ENCODE assay signal across 10 mouse cellular contexts in genomic region chr17:12415031-12415735, GRCm38 (mm10). TPM values are rescaled to one million over a fixed set of nuclear protein-coding genes. Genes with fewer than 3 reads are reported as not detected.
A peak's percentile ranks its signal among the peaks of the same experiment; 100 is the strongest.
DNase-seq lines count a peak whose midpoint lies in the region; ATAC-seq and TF ChIP-seq lines count a peak whose summit lies in the region.
"Had no signal": no experiment of that assay in that cellular context is flagged by ENCODE, and none has a peak within 500 bp of the region (broad histone marks: within the 10 kb centered on the region; RNA-seq: fewer than 3 reads in every experiment).

No protein-coding gene starts in this region.

- H3K4me2 ChIP-seq in kidney, embryonic 15.5 days = no peak overlapping the region
- H3K4me2 ChIP-seq in heart, postnatal 0 days (ENCODE audit: low read depth, low read length) = no peak overlapping the region
- H3K4me2 ChIP-seq in liver, embryonic 16.5 days (ENCODE audit: low read depth, low read length) = no peak overlapping the region
- no peak overlapping the region for H3K4me2 ChIP-seq in forebrain, embryonic 11.5 days (ENCODE audit: low read depth, low read length, severe bottlenecking)

- no peak for TF ChIP-seq EP300 in heart, postnatal 0 days (IDR thresholded peaks at IDR 0.05; ENCODE audit: low read depth)

- peak overlapping the region; percentile 68 for H3K27ac ChIP-seq in kidney, embryonic 15.5 days
- peak overlapping the region; percentile 77 for H3K27ac ChIP-seq in embryonic facial prominence, embryonic 10.5 days (replicated peaks)
- H3K27ac ChIP-seq in heart, postnatal 0 days (ENCODE audit: low read depth) = peak overlapping the region; percentile 30; the same call in 1 of the 2 replicates
- 0 out of 2 replicates have a peak overlapping the region, but pooled peaks have one; percentile 63 for H3K27ac ChIP-seq in liver, embryonic 16.5 days (ENCODE audit: low read length)
- H3K27ac ChIP-seq in forebrain, embryonic 11.5 days (ENCODE audit: low read depth, low read length) = no peak overlapping the region

- no peaks in the 10 kb centered on the region for H3K36me3 ChIP-seq in kidney, embryonic 15.5 days
- H3K36me3 ChIP-seq in embryonic facial prominence, embryonic 10.5 days (replicated peaks) = no peaks in the 10 kb centered on the region
- no peaks in the 10 kb centered on the region for H3K36me3 ChIP-seq in heart, postnatal 0 days (replicated peaks; ENCODE audit: control insufficient read depth, insufficient read depth, low read length)
- no peaks in the 10 kb centered on the region for H3K36me3 ChIP-seq in liver, embryonic 16.5 days (ENCODE audit: control insufficient read depth, insufficient read depth)
- H3K36me3 ChIP-seq in forebrain, embryonic 11.5 days (ENCODE audit: control insufficient read depth, insufficient read depth, low read length) = no peaks in the 10 kb centered on the region
- H3K36me3 ChIP-seq: G1E had no signal

- no peaks in the 10 kb centered on the region for H3K27me3 ChIP-seq in kidney, embryonic 15.5 days
- no peaks in the 10 kb centered on the region for H3K27me3 ChIP-seq in embryonic facial prominence, embryonic 10.5 days (replicated peaks; ENCODE audit: low read depth, poor library complexity, severe bottlenecking)
- H3K27me3 ChIP-seq in heart, postnatal 0 days (ENCODE audit: control insufficient read depth, insufficient read depth, low read length) = no peaks in the 10 kb centered on the region
- no peaks in the 10 kb centered on the region for H3K27me3 ChIP-seq in liver, embryonic 16.5 days (ENCODE audit: control insufficient read depth, insufficient read depth, low read depth, low read length)
- H3K27me3 ChIP-seq in forebrain, embryonic 11.5 days (ENCODE audit: control insufficient read depth, insufficient read depth, low read length) = no peaks in the 10 kb centered on the region

- DNase-seq in kidney, adult 8-10 months = no peak
- DNase-seq in embryonic facial prominence, embryonic 10.5 days (ENCODE audit: low spot score) = peak; percentile 65
- no peak for DNase-seq in heart, postnatal 0 days (ENCODE audit: low spot score)
- DNase-seq in right cerebral cortex, postnatal 4 days = no peak
- no peak for DNase-seq in cerebellum, adult 9-11 months
- DNase-seq in forebrain, embryonic 11.5 days (ENCODE audit: low spot score) = no peak

- no peak for TF ChIP-seq CTCF in heart, postnatal 0 days (IDR thresholded peaks at IDR 0.05; ENCODE audit: low read depth)

- H3K9me3 ChIP-seq in kidney, embryonic 15.5 days (replicated peaks) = no peaks in the 10 kb centered on the region
- H3K9me3 ChIP-seq in embryonic facial prominence, embryonic 10.5 days = no peaks in the 10 kb centered on the region
- no peaks in the 10 kb centered on the region for H3K9me3 ChIP-seq in heart, postnatal 0 days (replicated peaks; ENCODE audit: control insufficient read depth, low read length)
- H3K9me3 ChIP-seq in liver, embryonic 16.5 days (replicated peaks; ENCODE audit: control insufficient read depth, low read length) = no peaks in the 10 kb centered on the region
- H3K9me3 ChIP-seq in forebrain, embryonic 11.5 days (ENCODE audit: control insufficient read depth, low read length) = no peaks in the 10 kb centered on the region
- H3K9me3 ChIP-seq: G1E had no signal

- 32% methylated on average over 15 of the region's 15 CpGs for WGBS in kidney, embryonic 15.5 days
- WGBS in embryonic facial prominence, embryonic 10.5 days = 39% methylated on average over 15 of the region's 15 CpGs
- WGBS in heart, postnatal 0 days = 53% methylated on average over 15 of the region's 15 CpGs
- 40% methylated on average over 15 of the region's 15 CpGs for WGBS in liver, embryonic 16.5 days (ENCODE audit: insufficient replicate concordance)
- 49% methylated on average over 15 of the region's 15 CpGs for WGBS in forebrain, embryonic 11.5 days

- H3K4me1 ChIP-seq in kidney, embryonic 15.5 days = peaks cover 29% of the 10 kb centered on the region
- H3K4me1 ChIP-seq in embryonic facial prominence, embryonic 10.5 days = peaks cover 47% of the 10 kb centered on the region
- peaks cover 9% of the 10 kb centered on the region; the same call in 1 of the 2 replicates for H3K4me1 ChIP-seq in heart, postnatal 0 days (ENCODE audit: control insufficient read depth, insufficient read depth)
- H3K4me1 ChIP-seq in liver, embryonic 16.5 days (ENCODE audit: control insufficient read depth, low read depth, low read length) = peaks cover 2% of the 10 kb centered on the region; the same call in 1 of the 2 replicates
- no peaks in the 10 kb centered on the region for H3K4me1 ChIP-seq in forebrain, embryonic 11.5 days (replicated peaks; ENCODE audit: control insufficient read depth, insufficient read depth, low read length)

- no peak overlapping the region for H3K4me3 ChIP-seq in kidney, embryonic 15.5 days (replicated peaks)
- H3K4me3 ChIP-seq in embryonic facial prominence, embryonic 10.5 days = no peak overlapping the region
- no peak overlapping the region for H3K4me3 ChIP-seq in heart, postnatal 0 days (ENCODE audit: low read depth, low read length)
- H3K4me3 ChIP-seq in liver, embryonic 16.5 days (ENCODE audit: low read depth, low read length) = no peak overlapping the region
- H3K4me3 ChIP-seq in forebrain, embryonic 11.5 days (ENCODE audit: low read depth, low read length) = no peak overlapping the region

- H3K9ac ChIP-seq in kidney, embryonic 15.5 days = no peak overlapping the region
- no peak overlapping the region for H3K9ac ChIP-seq in heart, postnatal 0 days (replicated peaks; ENCODE audit: low read depth, low read length)
- H3K9ac ChIP-seq in liver, embryonic 16.5 days (ENCODE audit: low read depth, low read length) = no peak overlapping the region
- H3K9ac ChIP-seq in forebrain, embryonic 11.5 days (ENCODE audit: low read length) = no peak overlapping the region

- ATAC-seq in kidney, embryonic 15.5 days (replicated peaks; ENCODE audit: low FRiP score) = no peak; the same call in 1 of the 2 replicates
- ATAC-seq in heart, postnatal 0 days (ENCODE audit: insufficient read depth, low read depth) = peak; percentile 26; the same call in 1 of the 2 replicates
- ATAC-seq in liver, embryonic 16.5 days (ENCODE audit: low read depth) = peak; percentile 77
- ATAC-seq in forebrain, embryonic 11.5 days (replicated peaks; ENCODE audit: low FRiP score) = no peak

RNA-seq across cellular contexts. Expression of gene Plg, which starts 36.8 kb away (rescaled TPM):
- 1.4 and 3.6 TPM in 2 replicates for polyA plus RNA-seq in kidney, embryonic 15.5 days (2015; fragmentation: Nextera tagmentation; extraction: Ambion mirVana)
- polyA plus RNA-seq in embryonic facial prominence, embryonic 10.5 days (2016; fragmentation: Nextera tagmentation; extraction: Ambion mirVana) = not detected in 2 replicates
- 0.12 and 0.38 TPM in 2 replicates for total RNA-seq in heart, postnatal 0 days (2014; rRNA removed; ENCODE audit: low replicate concordance)
- not detected in 2 replicates for polyA plus RNA-seq in heart, postnatal 0 days (2015; fragmentation: Nextera tagmentation; extraction: Ambion mirVana)
- 472 and 552 TPM in 2 replicates for polyA plus RNA-seq in liver, embryonic 16.5 days (2015; fragmentation: Nextera tagmentation; extraction: Ambion mirVana)
- 0.07 TPM in 1 of 2 replicates, not detected in the other for polyA plus RNA-seq in forebrain, embryonic 11.5 days (2014; fragmentation: Nextera tagmentation; extraction: Ambion mirVana)
- total RNA-seq: G1E; granulocyte monocyte progenitor cell, adult 5-6 weeks had no signal
- polyA plus RNA-seq: G1E had no signal

Comparison
In these comparisons a context has a peak if more than half of its experiments do, and no peak if none do; other contexts are left out.
1. ATAC-seq: peak in heart, postnatal 0 days (single experiment) and liver, embryonic 16.5 days (single experiment); none in kidney, embryonic 15.5 days (single experiment) and forebrain, embryonic 11.5 days (single experiment).
2. RNA of gene Plg, which starts 36.8 kb away (polyA plus RNA-seq): 472 to 552 TPM in liver, embryonic 16.5 days; 1.4 to 3.6 TPM in kidney, embryonic 15.5 days, 0.07 TPM in forebrain, embryonic 11.5 days, not detected in heart, postnatal 0 days and not detected in embryonic facial prominence, embryonic 10.5 days; every median in the first group is over 100 times any median in the second.